Mouse (Mus musculus) c-Kit-positive CD71-positive TER-119-negative erythroid progenitor cells, embryonic 14.5 days (primary cell): ENCODE results near the gene Pfn3.

Experiments
- DNase-seq: peaks from one replicate; pipeline ENCODE4 v3.0.0-alpha.2; 2013; ENCODE audit warnings: low read depth

The Pfn3 gene

GRCm38 (mm10) chr13:55398088-55398487 lies 16.9 kb downstream of the Pfn3 start, which contains the start of gene Slc34a1:
Slc34a1 (plus strand) TSS chr13:55398187.
- no peak for DNase-seq

GRCm38 (mm10) chr13:55392933-55393332 lies 22.1 kb downstream of the Pfn3 start:
- peak; percentile 31 for DNase-seq

- no peak for DNase-seq
These were observed 23.4 kb downstream of the Pfn3 start for GRCm38 (mm10) chr13:55391626-55392029.

GRCm38 (mm10) chr13:55390644-55391043 lies 24.4 kb downstream of the Pfn3 start:
- DNase-seq: no peak

GRCm38 (mm10) chr13:55381790-55382189 lies 33.2 kb downstream of the Pfn3 start:
- no peak for DNase-seq

GRCm38 (mm10) chr13:55378907-55379580 lies 36.0 kb downstream of the Pfn3 start:
- DNase-seq: no peak

GRCm38 (mm10) chr13:55375877-55376276 lies 39.2 kb downstream of the Pfn3 start:
- DNase-seq: no peak

- no peak for DNase-seq
These were observed 40.7 kb downstream of the Pfn3 start for GRCm38 (mm10) chr13:55374206-55374924.

- DNase-seq: no peak
These were observed 43.3 kb downstream of the Pfn3 start for GRCm38 (mm10) chr13:55371740-55372139.

- DNase-seq: no peak
These were observed 43.9 kb downstream of the Pfn3 start for GRCm38 (mm10) chr13:55371007-55371681.

- no peak for DNase-seq
These were observed 44.8 kb downstream of the Pfn3 start for GRCm38 (mm10) chr13:55370234-55370633.

- peak; percentile 23 for DNase-seq
These were observed 45.4 kb downstream of the Pfn3 start, which contains the start of gene Rgs14 for GRCm38 (mm10) chr13:55369531-55370114. Rgs14 (plus strand) TSS chr13:55369732.

- DNase-seq: no peak
These were observed 46.6 kb downstream of the Pfn3 start for GRCm38 (mm10) chr13:55368401-55368800.
